In the genomic region with DNA sequence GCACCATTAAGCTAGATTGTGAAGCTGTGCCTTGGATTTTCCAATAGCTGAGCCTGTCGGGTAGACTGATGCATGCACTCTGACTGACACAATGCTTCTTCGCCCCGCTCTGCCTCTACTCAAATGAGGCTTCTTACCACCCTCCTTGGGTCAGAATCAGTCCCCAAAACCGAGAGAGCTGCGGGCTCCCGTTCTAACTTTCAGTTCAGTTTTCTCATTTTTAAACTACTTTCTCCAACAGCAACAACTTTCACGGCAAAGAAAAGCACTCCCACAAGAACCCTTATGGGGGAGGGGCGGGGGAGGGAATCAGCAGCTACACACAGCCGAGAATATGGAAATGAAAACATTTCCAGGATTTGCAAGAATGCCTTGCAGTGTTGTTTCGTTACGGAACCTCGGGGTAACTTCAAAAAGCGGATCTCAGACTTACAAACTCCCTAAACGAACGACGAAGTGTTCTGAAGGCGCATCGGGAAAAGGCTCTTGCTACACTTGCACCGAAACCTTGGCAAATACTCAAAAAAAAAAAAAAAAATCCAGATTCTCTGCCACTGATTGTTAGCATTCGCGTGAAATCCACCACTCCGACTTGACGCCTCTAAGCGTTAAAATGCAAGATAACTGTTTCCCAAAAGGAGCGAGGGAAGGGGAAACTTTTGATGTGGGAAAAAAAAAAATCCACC, we compare ENCODE assay signal across 8 mouse cellular contexts. TPM values are rescaled to one million over a fixed set of nuclear protein-coding genes. Genes with fewer than 3 reads are reported as not detected.
DNase-seq lines count a peak whose midpoint lies in the region; ATAC-seq lines count a peak whose summit lies in the region.

No protein-coding gene starts in this region.

- no peaks in the 10 kb centered on the region for H3K27me3 ChIP-seq in heart, embryonic 16.5 days (ENCODE audit: control insufficient read depth, insufficient read depth, low read length)
- 0 out of 2 replicates have a peak, but pooled peaks cover 3% of the 10 kb centered on the region for H3K27me3 ChIP-seq in midbrain, embryonic 10.5 days (ENCODE audit: low read depth, poor library complexity, severe bottlenecking)

- peak overlapping the region; percentile 96 for H3K9ac ChIP-seq in heart, embryonic 16.5 days (ENCODE audit: low read length)

- intact Hi-C loops in left cerebral cortex, postnatal 4 days (cut with DNase I) = no loop called here

- H3K4me3 ChIP-seq in heart, embryonic 16.5 days (ENCODE audit: low read length) = peak overlapping the region; percentile 96
- H3K4me3 ChIP-seq in midbrain, embryonic 10.5 days = peak overlapping the region; percentile 99

- peak; percentile 28 to 29 for DNase-seq in cerebellum, adult 18-20 months
- DNase-seq in cerebellum, adult 11 months = no peak
- DNase-seq in ES-CJ7 (ENCODE audit: low read depth, low spot score) = peak; percentile 32
- peak; percentile 68 for DNase-seq in embryo, embryonic 11 days
- DNase-seq in left cerebral cortex, postnatal 4 days = peak; percentile 45
- DNase-seq in midbrain, embryonic 10.5 days (ENCODE audit: low spot score) = peak; percentile 48
- DNase-seq in testis, postnatal 10 days (ENCODE audit: low spot score) = peak; percentile 71

- ATAC-seq in heart, embryonic 16.5 days (replicated peaks; ENCODE audit: extremely low read depth, insufficient read depth, low FRiP score) = no peak

- peaks cover 4% of the 10 kb centered on the region; the same call in 1 of the 2 replicates for H3K36me3 ChIP-seq in heart, embryonic 16.5 days (ENCODE audit: control insufficient read depth, insufficient read depth)
- peaks cover 41% of the 10 kb centered on the region for H3K36me3 ChIP-seq in midbrain, embryonic 10.5 days

- no peaks in the 10 kb centered on the region for H3K9me3 ChIP-seq in heart, embryonic 16.5 days (replicated peaks; ENCODE audit: control insufficient read depth, low read length)
- H3K9me3 ChIP-seq in midbrain, embryonic 10.5 days (replicated peaks) = no peaks in the 10 kb centered on the region

- peak overlapping the region; percentile 100 for H3K27ac ChIP-seq in heart, embryonic 16.5 days (ENCODE audit: low read length)
- peak overlapping the region; percentile 100 for H3K27ac ChIP-seq in midbrain, embryonic 10.5 days (replicated peaks)

- H3K4me1 ChIP-seq in heart, embryonic 16.5 days (ENCODE audit: control insufficient read depth, insufficient read depth, low read length) = peaks cover 22% of the 10 kb centered on the region
- peaks cover 32% of the 10 kb centered on the region for H3K4me1 ChIP-seq in midbrain, embryonic 10.5 days

- WGBS in heart, embryonic 16.5 days = under 1% methylated on average over 25 of the region's 25 CpGs
- under 1% methylated on average over 25 of the region's 25 CpGs for WGBS in midbrain, embryonic 10.5 days

- H3K4me2 ChIP-seq in heart, embryonic 16.5 days (ENCODE audit: low read depth, low read length) = peak overlapping the region; percentile 67

RNA-seq across cellular contexts. Expression of gene Dek, which starts 1.0 kb away (rescaled TPM):
- polyA plus RNA-seq in heart, embryonic 16.5 days (2015; fragmentation: Nextera tagmentation; extraction: Ambion mirVana) = 129 and 131 TPM in 2 replicates
- 10 to 100 TPM; 60.4 to 65.4 TPM for total RNA-seq in left cerebral cortex, postnatal 4 days (2021)
- polyA plus RNA-seq in midbrain, embryonic 10.5 days (2016; fragmentation: Nextera tagmentation; extraction: Ambion mirVana) = 346 and 382 TPM in 2 replicates

RNA-seq across cellular contexts. Expression of gene Rnf144b, which starts 17.5 kb away (rescaled TPM):
- 1.5 and 1.6 TPM in 2 replicates for polyA plus RNA-seq in heart, embryonic 16.5 days (2015; fragmentation: Nextera tagmentation; extraction: Ambion mirVana)
- 1 to 10 TPM; 6.3 to 6.5 TPM for total RNA-seq in left cerebral cortex, postnatal 4 days (2021)
- polyA plus RNA-seq in midbrain, embryonic 10.5 days (2016; fragmentation: Nextera tagmentation; extraction: Ambion mirVana) = 0.59 and 0.75 TPM in 2 replicates
